Mouse (Mus musculus) CH12F3 (cell line): ENCODE data around the gene Stat4.
"Not testable (repeated sequence)": the region's sequence is repeated elsewhere in the genome, so short reads cannot be mapped to it uniquely, and the experiment has no call there.

Source experiments
- in situ Hi-C: fragments of 300-500 bp; cut with MboI; formaldehyde crosslinking; loops from 2 replicates; pipeline ENCODE4 v1.14.3; 2020; ENCODE audit warnings: low sequenced_read_pairs

The Stat4 gene

DNA sequence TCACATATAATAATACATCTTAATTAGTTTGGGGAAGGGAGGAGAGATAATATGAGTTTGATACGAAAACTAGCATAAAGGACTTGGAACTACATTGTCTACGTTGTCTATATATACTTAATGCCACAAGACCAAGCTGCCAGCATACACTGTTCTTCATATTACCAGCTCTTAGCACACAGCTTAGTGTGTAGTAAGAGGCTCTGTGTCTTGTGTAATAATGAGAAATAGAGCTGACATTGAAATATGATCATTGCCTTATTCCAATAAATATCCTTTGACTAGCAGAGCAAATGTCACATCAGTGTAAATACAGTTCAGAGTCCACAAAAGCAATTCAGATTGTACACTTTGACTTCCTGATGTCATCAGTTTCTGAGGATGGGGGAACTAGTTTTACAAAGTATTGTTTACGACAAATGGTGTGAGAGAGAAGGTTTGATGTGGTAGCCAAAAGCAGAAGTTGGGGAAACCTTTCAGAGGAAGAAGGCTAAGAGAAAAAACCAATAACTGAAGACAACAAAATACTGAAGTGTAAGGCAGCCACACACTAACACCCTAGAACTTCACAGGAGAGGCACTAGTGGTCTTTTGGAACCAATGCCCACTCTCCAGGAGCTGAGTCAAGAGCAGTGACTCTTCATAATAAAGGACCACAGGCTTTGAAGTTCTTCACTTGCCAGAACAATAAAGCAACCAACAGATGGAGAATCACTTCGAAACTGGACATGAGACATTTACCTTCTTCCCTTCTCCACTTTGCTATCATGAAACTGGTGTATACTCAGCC, 35.2 kb downstream of the Stat4 start:
- in situ Hi-C loops = no loop called here

DNA sequence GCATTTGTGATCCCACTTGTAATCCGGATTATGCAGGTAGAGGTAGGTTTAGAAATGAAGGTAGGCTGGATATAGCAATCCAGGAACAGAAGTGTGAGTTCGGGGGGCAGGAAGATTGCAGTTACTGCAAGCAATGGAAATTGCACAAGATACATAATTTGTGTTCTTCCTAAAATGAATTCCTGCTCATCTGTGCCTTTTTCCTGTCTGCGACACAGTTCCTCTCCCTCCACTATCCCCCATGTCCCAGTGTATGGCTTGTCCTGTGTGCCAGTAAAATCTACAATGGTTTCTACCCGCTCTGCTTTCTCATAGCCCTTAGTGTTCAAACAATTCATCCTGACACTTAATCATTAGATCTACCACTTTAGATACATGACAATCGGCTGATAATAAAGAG, 41.7 kb downstream of the Stat4 start:
- in situ Hi-C loops = no loop called here

DNA sequence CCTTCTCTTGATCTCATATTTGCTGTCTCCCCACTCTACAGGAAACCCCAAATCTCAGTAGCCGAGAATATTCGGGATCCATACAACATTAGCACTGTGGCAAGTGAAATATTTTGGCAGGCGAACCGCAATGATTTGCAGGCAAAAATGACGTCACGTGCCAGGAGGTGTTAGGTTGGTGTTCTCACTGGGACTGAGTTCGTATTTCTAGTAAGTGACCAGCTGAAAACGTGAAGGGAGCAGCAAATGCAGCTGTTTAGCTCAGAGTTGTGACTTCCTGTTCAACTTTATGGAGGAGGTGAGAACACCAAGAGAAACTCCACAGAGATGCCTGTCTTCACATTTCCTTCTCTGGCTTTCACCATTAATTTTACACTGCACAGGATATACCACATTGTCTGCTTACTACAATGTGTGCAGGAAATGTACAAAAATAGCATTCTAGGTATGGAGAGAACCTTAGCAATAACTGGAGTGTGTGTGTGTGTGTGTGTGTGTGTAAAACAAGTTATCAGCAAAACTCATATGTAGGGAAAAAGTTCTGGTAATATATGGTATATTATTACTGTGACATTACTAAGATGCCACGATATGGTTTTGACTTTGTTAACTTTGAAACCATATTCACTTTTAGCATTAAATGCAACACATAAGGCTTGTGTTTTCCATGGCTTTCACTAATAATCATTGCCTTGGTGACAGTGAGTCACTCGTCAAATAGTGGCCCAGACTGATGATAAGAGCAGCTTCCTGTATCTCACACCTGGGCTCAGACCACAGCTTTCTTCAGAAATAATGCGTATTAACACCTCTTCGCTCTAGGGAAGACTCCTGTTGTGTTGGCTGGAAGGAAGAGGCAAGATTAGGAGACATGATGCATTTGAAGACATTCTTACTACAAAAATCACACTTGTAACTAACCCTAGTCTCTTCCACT, 48.1 kb downstream of the Stat4 start:
- in situ Hi-C loops = no loop called here

DNA sequence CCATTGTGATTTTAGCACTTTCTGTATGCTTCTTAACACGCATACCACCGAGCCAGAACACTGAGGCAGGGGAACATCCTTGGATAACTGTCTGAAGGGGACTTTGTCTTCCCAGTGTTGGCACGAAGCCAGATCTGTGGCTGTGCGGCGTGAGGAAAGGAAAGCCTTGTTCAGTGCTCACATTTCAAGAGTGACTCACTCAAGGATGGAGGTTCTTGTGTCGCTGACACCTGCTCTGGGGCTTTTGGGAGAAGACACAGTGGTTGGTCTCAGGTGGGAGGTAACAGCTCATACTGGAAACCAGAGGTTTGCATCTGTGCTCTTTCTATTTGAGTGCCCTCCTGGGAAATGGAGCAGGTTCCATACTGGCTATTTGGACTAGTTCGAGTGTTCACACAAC, 52.2 kb downstream of the Stat4 start:
- in situ Hi-C loops = no loop called here

DNA sequence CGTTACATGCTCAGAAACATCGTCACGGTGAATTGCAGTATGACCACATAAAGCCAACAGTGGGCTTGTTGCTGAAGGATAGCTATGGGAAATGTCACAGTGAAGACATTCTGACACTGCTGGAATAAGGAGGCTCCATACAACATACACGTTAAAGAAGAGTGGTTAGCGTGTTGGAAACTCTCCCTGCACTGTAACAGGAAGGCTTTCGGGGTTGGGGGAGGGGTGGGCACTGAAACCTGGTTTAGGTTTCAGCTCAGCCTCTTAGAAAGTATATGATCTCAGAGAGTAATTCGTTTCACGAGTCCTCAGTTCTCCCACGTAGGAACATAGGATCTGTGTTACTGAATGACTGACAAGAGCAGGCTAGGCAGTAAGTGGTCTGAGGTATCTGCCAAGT, 52.7 kb downstream of the Stat4 start:
- in situ Hi-C loops = no loop called here

DNA sequence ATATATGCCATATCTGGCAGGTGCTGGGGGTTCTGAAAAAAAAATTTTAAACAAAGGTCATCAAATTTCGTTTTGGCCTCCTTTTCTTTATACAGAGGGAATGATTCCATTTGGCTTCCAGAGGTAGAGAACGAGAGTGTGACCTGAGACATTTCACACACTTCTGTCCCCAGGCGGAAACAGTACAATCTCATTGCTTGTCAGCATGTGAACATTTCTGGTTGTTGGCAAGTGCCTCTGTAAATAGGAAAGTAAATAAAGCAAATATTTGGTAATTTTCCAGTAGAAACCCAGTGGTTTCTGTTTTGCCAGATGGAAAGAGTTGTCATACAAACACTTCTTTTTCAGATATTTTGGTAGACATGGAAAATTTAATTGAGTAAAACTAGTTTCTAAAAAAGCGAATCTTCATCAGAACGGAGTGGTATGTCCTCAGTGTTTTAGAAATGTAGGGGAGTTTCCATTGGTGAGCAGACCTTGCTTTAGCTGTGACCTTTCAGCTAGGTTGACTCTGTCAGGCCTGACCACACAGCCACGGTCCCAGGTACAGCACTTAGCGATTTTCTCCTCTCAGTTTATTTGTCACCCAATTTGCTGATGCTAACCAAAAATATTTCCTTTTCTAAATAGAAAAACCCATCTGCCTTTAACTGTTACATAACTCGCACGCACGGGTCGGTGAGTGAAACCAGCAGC, 53.6 kb downstream of the Stat4 start:
- in situ Hi-C loops = no loop called here

DNA sequence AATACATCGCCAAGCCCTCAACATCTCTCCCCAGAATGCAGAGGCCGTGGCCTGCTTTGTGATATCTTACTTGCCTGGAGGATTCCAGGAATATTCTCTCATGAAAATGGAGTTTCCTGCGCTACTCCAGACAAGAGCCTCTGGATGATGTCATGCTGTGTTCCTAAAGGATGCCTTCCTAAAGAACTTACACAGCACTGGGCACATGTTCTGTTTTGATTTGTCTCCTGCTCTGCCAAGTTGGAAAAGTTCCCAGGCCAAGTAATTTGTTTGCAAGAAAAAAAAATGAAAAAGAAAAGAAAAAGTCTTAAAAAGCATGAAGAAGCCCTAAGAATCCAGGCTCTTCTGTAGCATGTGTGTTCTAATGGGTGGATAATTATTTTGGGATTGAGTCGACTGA, 56.2 kb downstream of the Stat4 start:
- in situ Hi-C loops = no loop called here

DNA sequence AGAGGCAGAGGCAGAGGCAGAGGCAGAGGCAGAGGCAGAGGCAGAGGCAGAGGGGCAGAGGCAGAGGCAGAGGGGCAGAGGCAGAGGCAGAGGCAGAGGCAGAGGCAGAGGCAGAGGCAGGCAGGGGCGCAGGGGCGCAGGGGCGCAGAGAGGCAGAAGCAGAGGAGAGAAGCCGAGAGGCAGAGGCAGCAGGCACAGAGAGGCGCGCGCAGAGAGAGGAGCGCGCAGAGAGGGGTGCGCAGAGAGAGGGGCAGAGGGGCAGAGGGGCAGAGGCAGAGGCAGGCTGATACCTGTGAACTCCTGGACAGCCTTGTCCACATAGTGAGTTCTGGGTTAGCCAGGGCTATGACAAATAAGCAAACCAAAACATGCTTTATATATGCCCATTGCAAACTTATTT, 59.9 kb downstream of the Stat4 start:
- in situ Hi-C loops = not testable (repeated sequence)

DNA sequence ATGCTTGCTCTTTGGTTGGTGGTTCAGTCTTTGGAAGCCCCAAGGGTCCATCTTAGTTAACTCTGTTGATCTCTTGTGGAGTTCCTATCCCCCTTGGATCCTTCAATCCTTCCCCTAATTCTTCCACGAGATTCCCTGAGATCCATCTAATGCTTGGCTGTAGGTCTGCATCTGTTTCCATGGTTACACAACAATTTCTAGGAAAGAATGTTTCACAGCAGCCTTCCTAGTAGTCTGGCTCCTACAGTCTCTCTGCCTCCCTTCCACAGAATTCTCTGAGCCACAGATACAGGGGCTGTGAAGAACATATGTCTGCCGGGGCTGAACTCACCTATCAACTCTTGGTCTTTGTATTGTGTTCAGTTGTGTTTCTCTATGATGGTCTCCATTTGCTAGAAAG, 61.8 kb downstream of the Stat4 start:
- in situ Hi-C loops = no loop called here

DNA sequence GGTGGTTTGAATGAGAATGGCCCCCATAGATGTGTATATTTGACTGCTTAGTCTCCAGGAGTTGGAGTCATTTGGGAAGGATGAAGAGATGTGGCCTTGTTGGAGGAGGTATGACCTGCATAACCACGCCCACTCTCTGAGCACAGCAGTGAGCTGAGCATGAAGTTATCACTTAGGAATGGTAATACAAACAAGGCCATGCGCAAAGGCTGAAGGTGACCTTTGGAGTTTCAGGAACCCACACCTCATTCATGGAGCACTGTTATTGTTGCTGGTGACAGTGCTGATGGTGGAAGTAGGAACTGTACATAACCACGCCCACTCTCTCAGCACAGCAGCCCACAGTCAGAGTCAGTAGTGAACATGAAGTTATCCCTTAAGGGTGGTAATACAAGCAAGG, 62.9 kb downstream of the Stat4 start:
- in situ Hi-C loops = no loop called here

DNA sequence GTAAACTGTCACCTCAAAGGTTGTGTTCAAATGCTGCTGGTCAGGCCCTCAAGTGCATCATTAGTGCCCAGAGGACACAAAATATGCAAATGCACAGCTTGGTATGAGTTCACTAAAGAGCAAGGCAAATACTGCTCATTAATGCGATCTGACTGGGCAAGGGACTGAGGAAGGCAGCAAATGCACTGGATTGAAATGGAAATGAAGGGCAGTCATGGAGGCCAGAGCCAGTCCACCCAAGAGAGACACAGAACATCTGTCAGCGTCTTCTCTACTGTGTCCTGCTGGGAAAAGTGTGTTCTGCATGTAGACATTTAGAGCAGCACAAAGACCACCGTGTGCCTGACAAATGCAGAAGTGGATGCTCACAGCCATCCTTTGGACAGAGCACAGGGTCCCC, 64.6 kb downstream of the Stat4 start:
- in situ Hi-C loops = no loop called here

DNA sequence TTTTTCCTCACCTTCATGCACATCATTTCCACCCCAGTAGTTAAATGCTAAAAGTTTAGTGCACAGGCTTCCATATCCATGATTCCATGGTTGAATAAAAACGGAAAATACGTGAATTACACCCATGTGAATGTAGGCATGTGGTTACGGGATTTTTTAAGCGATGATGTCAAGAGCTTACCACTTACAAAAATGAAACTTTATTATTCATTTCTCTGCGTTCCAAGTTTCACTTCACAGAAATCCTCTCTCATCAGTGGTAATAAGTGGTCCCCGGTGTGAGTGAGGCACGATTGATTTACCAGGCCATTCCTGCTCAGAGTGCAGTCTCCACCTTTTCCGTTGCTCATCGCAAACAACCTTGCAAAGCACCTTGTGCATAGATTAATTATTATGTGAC, 66.0 kb downstream of the Stat4 start:
- in situ Hi-C loops = no loop called here

DNA sequence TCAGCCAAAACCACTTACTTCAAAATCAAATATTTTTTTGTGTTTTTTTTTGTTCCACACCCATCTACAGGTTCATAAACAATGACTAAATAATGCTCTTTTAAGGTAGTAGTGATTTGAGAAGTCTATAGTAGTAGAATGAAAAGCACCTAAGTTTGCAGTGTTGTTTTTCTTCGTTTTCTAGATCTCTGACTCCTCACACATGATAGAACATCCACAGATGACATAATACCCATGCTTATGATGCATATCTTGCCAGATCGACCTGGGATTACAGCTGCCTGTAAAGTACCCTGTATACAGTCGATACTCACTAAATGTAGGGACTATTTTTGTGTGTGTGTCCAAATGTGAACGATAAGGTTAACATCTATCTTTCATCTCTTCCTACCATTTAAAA, 69.0 kb downstream of the Stat4 start:
- in situ Hi-C loops = no loop called here

DNA sequence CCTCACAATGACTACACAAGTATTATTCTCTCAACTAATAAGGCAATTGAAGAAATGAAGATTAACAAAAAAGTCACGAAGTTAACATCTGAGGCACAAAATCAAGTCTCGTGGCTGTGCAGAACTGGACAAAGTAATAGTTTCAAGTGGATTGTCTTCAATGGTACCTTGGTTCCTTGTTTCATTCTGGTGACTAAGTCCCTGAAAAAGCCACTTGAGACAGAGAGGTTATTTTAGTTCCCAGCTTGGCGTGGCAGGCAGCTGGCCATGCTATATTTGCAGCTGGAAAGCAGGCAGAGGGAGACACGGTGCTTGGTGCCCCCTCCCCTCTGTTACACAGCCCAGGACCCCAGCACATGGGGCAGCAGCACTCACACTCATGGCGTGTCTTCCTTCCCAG, 70.2 kb downstream of the Stat4 start:
- in situ Hi-C loops = no loop called here

DNA sequence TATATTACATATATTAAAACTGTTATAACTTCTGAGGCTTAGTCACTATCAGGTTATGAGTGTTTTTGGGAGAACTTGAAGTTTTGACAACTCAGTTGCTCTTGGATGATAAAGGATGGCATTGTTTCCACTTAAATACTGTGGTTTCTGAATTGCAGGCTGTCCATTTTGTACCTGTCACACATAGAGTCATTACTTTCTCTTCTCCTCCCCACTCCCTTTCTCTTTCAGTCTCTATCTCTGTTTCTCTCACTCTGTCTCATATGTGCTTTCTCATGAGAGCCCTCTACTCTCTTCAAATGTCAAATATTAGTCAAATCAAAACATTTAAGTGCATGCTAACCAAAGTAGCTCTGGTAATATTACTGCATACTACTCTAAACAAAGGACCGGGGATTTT, 79.3 kb downstream of the Stat4 start:
- in situ Hi-C loops = no loop called here

DNA sequence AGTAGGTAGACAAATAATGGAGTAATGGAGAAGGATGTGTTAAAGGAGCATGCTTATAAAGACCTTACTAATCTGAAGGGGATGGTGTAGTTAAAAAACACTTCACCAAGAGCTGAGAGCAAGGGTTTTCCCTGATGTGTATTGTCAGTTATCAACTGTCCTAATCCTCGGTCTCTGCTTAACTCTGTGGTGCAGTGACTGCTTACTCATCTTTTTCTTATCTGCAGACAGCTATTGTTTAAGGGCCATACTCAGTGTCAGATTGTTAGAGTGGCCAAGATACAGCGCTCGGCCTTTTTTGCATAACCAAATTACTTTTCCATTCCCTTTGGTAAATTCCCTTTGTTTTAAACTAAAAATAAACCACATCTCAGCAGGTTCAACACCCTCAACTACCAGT, 79.7 kb downstream of the Stat4 start:
- in situ Hi-C loops = no loop called here

DNA sequence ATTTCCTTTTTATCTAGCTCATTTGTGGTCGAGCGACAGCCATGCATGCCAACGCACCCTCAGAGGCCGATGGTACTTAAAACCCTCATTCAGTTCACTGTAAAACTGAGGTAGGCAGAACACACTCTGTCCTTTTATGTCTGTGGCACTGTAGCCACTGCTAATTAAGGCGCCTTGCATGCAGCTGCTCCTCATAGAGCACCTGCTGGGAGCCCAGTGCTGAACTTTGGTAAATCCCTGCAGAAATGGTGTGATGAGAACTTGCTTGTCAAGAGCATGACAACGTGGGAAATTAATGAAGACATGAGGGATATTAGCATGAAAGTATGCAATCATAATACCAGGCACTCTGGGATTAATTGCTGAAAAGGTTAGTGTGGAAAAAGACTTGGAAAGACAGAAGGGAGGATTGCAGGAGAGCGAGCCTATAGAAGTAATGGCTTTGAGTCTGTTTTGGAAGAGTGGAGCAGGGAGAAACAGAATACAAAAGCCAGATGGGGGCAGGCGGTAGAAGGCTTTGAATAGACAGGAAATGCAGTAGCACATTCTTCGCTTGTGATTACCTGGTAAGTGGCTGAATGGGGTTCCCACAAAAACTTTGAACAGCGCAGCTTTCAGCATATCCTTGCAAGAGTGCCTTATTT, 92.9 kb downstream of the Stat4 start:
- in situ Hi-C loops = no loop called here

DNA sequence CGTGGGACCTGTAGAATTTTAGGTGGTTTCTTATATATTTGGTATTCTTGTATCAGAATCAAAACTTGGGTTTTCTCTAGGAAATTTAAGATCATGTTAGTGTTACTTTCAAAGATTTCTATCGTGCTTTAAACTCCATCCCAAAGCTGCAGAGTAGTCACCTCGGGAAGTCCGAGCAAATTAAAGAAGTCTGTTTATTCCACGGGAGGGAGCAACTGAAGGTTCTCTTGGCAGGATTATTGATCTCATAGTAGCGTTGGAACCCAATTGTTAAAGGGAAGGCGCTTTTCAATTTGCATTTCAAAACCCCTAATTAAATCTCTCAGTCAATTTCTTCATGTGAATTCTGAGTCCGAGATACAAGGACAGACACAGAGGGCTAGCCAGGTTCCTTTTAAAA, 93.4 kb downstream of the Stat4 start:
- in situ Hi-C loops = no loop called here

DNA sequence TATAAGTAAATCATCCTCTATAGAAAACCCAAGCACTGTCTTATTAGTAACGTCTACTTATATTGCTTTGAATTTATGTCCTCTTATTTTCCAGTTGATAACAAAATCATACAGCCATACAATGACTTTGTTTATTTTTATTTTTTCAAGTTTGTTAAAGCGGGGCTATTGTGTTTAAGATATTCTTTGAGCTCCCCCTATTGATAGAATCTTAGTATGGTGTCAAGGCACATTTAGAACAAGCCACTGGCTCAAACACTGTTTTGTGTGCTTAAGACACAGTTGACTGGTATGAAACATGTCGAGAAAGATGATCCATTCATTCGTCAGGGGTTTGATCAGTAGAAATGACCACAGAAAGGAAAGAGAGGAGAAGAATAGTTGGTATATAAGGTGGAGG, 99.3 kb downstream of the Stat4 start:
- in situ Hi-C loops = no loop called here

DNA sequence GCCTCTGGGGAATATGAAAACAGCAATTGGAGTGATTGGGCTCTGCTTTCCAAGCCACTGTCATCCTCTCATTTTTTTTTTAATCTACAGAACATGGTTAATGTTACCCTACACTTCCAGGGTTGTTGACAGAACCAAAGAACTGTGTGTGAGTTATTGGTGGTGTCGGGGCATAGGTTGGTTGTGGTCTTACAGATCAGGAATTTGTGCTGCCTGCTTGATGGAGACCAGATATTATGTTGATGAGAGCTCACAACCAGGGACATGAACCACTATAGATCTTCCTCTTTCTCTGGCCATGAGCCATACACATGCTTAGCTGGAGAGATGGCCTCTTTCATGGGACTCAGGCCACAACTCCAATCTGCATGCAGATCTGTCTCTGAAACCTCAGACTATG, 100.2 kb downstream of the Stat4 start:
- in situ Hi-C loops = no loop called here

DNA sequence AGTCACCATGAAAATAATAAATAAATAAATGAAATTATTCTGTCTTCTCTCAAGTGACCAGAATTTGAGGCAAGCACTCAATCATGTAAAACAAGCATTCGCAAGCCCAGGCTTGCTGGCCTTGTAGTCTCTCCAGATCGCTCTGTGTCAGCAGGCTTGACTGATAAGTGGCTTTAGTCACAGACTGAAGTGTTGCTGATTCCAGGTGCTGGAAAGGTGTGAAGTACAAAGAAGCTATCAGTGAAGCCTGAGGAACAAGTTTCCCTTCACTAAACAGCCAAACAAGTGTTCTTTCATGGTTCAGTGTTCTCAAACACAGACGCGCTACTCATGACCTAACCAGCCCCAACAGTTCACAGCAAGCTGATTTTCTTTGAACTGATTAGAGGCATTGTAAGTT, 101.7 kb downstream of the Stat4 start:
- in situ Hi-C loops = no loop called here
